Mouse (Mus musculus): ENCODE data around the gene Cntn4.
A peak's percentile ranks its signal among the peaks of the same experiment; 100 is the strongest.

The Cntn4 gene

GRCm38 (mm10) chr6:105677149-105678031 is at the start of gene Cntn4:
Gene Cntn4 (plus strand): TSS chr6:105677660.
- DNase-seq: peak; percentile 67

- no peak for DNase-seq
These were observed 3.2 kb upstream of the Cntn4 start for GRCm38 (mm10) chr6:105674276-105674675.

GRCm38 (mm10) chr6:105675099-105675498 is 2.4 kb upstream of the Cntn4 start:
- peak; percentile 30 for DNase-seq

GRCm38 (mm10) chr6:105676637-105677036 is 823 bp upstream of the Cntn4 start:
- DNase-seq: no peak

GRCm38 (mm10) chr6:105678778-105679177 is 1.3 kb downstream of the Cntn4 start:
- DNase-seq: no peak

GRCm38 (mm10) chr6:105681496-105681895 is 4.0 kb downstream of the Cntn4 start:
- no peak for DNase-seq

- no peak for DNase-seq
These were observed 5.8 kb downstream of the Cntn4 start for GRCm38 (mm10) chr6:105683251-105683650.

- no peak for DNase-seq
These were observed 6.7 kb downstream of the Cntn4 start for GRCm38 (mm10) chr6:105684123-105684522.

GRCm38 (mm10) chr6:105688195-105688594 is 10.7 kb downstream of the Cntn4 start:
- DNase-seq: no peak

GRCm38 (mm10) chr6:105742026-105742425 is 64.6 kb downstream of the Cntn4 start:
- no peak for DNase-seq

- DNase-seq: no peak
These were observed 103.2 kb downstream of the Cntn4 start for GRCm38 (mm10) chr6:105780616-105781015.

- no peak for DNase-seq
These were observed 111.0 kb downstream of the Cntn4 start for GRCm38 (mm10) chr6:105788462-105788861.

- DNase-seq: no peak
These were observed 157.6 kb downstream of the Cntn4 start for GRCm38 (mm10) chr6:105835099-105835498.

GRCm38 (mm10) chr6:105847296-105847695 is 169.8 kb downstream of the Cntn4 start:
- peak; percentile 64 for DNase-seq

GRCm38 (mm10) chr6:105892838-105893237 is 215.4 kb downstream of the Cntn4 start:
- no peak for DNase-seq

- no peak for DNase-seq
These were observed 261.0 kb downstream of the Cntn4 start for GRCm38 (mm10) chr6:105938485-105938884.

GRCm38 (mm10) chr6:105939303-105939702 is 261.8 kb downstream of the Cntn4 start:
- DNase-seq: no peak

GRCm38 (mm10) chr6:105940591-105940990 is 263.1 kb downstream of the Cntn4 start:
- peak; percentile 28 for DNase-seq

GRCm38 (mm10) chr6:105991492-105991891 is 314.0 kb downstream of the Cntn4 start:
- no peak for DNase-seq

- no peak for DNase-seq
These were observed 335.6 kb downstream of the Cntn4 start for GRCm38 (mm10) chr6:106013018-106013417.

GRCm38 (mm10) chr6:106015126-106015525 is 337.7 kb downstream of the Cntn4 start:
- DNase-seq: no peak

- no peak for DNase-seq
These were observed 371.4 kb downstream of the Cntn4 start for GRCm38 (mm10) chr6:106048878-106049277.

- DNase-seq: peak; percentile 14
These were observed 378.7 kb downstream of the Cntn4 start for GRCm38 (mm10) chr6:106056123-106056522.

GRCm38 (mm10) chr6:106078071-106078603 is 400.7 kb downstream of the Cntn4 start:
- no peak for DNase-seq

All from layer of hippocampus, adult 9-11 months (tissue).